Mouse (Mus musculus) testis, adult 2 months (tissue): Measurements from ENCODE around the gene Trpm6. TPM values are rescaled to one million over a fixed set of nuclear protein-coding genes. Genes with fewer than 3 reads are reported as not detected.
"Not testable (repeated sequence)": the region's sequence is repeated elsewhere in the genome, so short reads cannot be mapped to it uniquely, and the experiment has no call there.

Experiments
- H3K27ac ChIP-seq: fragments of 200-500 bp; 2 replicates; pipeline ENCODE4 v1.5.1; 2012; ENCODE audit warnings: low read depth, low read length; ENCODE audit not compliant: control insufficient read depth, insufficient read depth
- H3K27me3 ChIP-seq: fragments of 200-500 bp; 2 replicates; pipeline ENCODE4 v1.6.1; 2012; ENCODE audit warnings: mild to moderate bottlenecking, low read length, moderate library complexity; ENCODE audit not compliant: control insufficient read depth, insufficient read depth
- H3K36me3 ChIP-seq: fragments of 200-500 bp; 2 replicates; pipeline ENCODE4 v1.6.1; 2012; ENCODE audit warnings: mild to moderate bottlenecking, low read length; ENCODE audit not compliant: control insufficient read depth, insufficient read depth
- H3K4me1 ChIP-seq: fragments of 200-500 bp; 2 replicates; pipeline ENCODE4 v1.6.1; 2012; ENCODE audit warnings: low read length; ENCODE audit not compliant: control insufficient read depth, insufficient read depth
- H3K4me3 ChIP-seq: fragments of 200-500 bp; 2 replicates; pipeline ENCODE4 v1.5.1; 2012; ENCODE audit warnings: low read depth, mild to moderate bottlenecking, low read length, moderate library complexity, mixed read lengths; ENCODE audit not compliant: control insufficient read depth
- CTCF ChIP-seq: fragments of 200-500 bp; IDR thresholded peaks from 2 replicates; pipeline ENCODE4 v1.5.1; 2012; ENCODE audit warnings: low read depth, mild to moderate bottlenecking, inconsistent platforms, low read length, moderate library complexity; ENCODE audit not compliant: control insufficient read depth, insufficient read depth, insufficient replicate concordance
- POLR2A ChIP-seq: fragments of 200-500 bp; IDR thresholded peaks from 2 replicates; pipeline ENCODE4 v1.6.1; 2012; ENCODE audit warnings: low read depth, mild to moderate bottlenecking, inconsistent platforms, low read length, moderate library complexity; ENCODE audit not compliant: control insufficient read depth
- polyA plus RNA-seq: library from polyadenylated mRNA; depleted of rRNA; stranded (reverse); fragments of >200 nt; gene quantifications from 2 replicates; pipeline ENCODE4 v1.2.3, GENCODE M21; 2012; rRNA removed

Gene Trpm6
- polyA plus RNA-seq, result 8.8 and 9.0 TPM in 2 replicates

- H3K4me1 ChIP-seq, result peaks cover 4% of the 10 kb centered on the region
- no peaks in the 10 kb centered on the region for H3K27me3 ChIP-seq
- H3K27ac ChIP-seq, result no peak within 1 kb of the TSS
- TF ChIP-seq POLR2A, result no peak
- TF ChIP-seq CTCF, result no peak
- peak within 1 kb of the TSS; percentile 74 for H3K4me3 ChIP-seq
- H3K36me3 ChIP-seq, result no peaks in the 10 kb centered on the region
Measured at GRCm38 (mm10) chr19:18749598-18750339, at the start of gene Trpm6. TSS of gene Trpm6 (plus strand) at chr19:18749983.

GRCm38 (mm10) chr19:18708101-18708500 is 41.7 kb upstream of the Trpm6 start:
- Histone ChIP-seq H3K4me3 (no peak overlapping the region), H3K27ac (no peak overlapping the region), H3K4me1 (no peaks in the 10 kb centered on the region; the same call in 1 of the 2 replicates), H3K27me3 (no peaks in the 10 kb centered on the region), H3K36me3 (no peaks in the 10 kb centered on the region)
- TF ChIP-seq CTCF (no peak), POLR2A (no peak)

- Histone ChIP-seq H3K27ac (no peak overlapping the region), H3K4me3 (no peak overlapping the region), H3K4me1 (no peaks in the 10 kb centered on the region; the same call in none of the 2 replicates), H3K27me3 (no peaks in the 10 kb centered on the region), H3K36me3 (no peaks in the 10 kb centered on the region)
- TF ChIP-seq POLR2A (no peak), CTCF (no peak)
Measured at GRCm38 (mm10) chr19:18710903-18711302, 38.9 kb upstream of the Trpm6 start.

GRCm38 (mm10) chr19:18711589-18711988 is 38.2 kb upstream of the Trpm6 start:
- TF ChIP-seq CTCF (no peak), POLR2A (no peak)
- Histone ChIP-seq H3K36me3 (no peaks in the 10 kb centered on the region), H3K4me3 (no peak overlapping the region), H3K4me1 (no peaks in the 10 kb centered on the region; the same call in none of the 2 replicates), H3K27ac (no peak overlapping the region), H3K27me3 (no peaks in the 10 kb centered on the region)

- TF ChIP-seq POLR2A (no peak), CTCF (no peak)
- no peaks in the 10 kb centered on the region for H3K27me3 ChIP-seq
Measured at GRCm38 (mm10) chr19:18712153-18712865, 37.5 kb upstream of the Trpm6 start.

GRCm38 (mm10) chr19:18712866-18713300 is 36.9 kb upstream of the Trpm6 start, which contains the start of gene D030056L22Rik:
TSS of gene D030056L22Rik (plus strand) at chr19:18713193.
- Histone ChIP-seq H3K4me1 (no peaks in the 10 kb centered on the region; the same call in none of the 2 replicates), H3K4me3 (peak within 1 kb of the TSS; percentile 99), H3K27ac (peak within 1 kb of the TSS; percentile 88), H3K36me3 (no peaks in the 10 kb centered on the region), H3K27me3 (no peaks in the 10 kb centered on the region)
- TF ChIP-seq CTCF, result peak; percentile 34; the same call in 1 of the 2 replicates
- peak; percentile 62; the same call in 1 of the 2 replicates for TF ChIP-seq POLR2A

More at GRCm38 (mm10) chr19:18712153-18712865, 37.5 kb upstream of the Trpm6 start:
- H3K27ac ChIP-seq, result peak overlapping the region; percentile 88
- H3K4me3 ChIP-seq, result peak overlapping the region; percentile 99
- H3K4me1 ChIP-seq, result no peaks in the 10 kb centered on the region; the same call in none of the 2 replicates
- no peaks in the 10 kb centered on the region for H3K36me3 ChIP-seq

- not testable (repeated sequence) for H3K36me3 ChIP-seq, H3K4me1 ChIP-seq, H3K27me3 ChIP-seq
- Histone ChIP-seq H3K4me3 (peak overlapping the region; percentile 99), H3K27ac (peak overlapping the region; percentile 81)
Measured at GRCm38 (mm10) chr19:18713357-18713756, 36.4 kb upstream of the Trpm6 start.
